Mouse (Mus musculus) adrenal gland, postnatal 36 days (tissue): ENCODE data around the gene Epb41l2. TPM values are rescaled to one million over a fixed set of nuclear protein-coding genes. Genes with fewer than 3 reads are reported as not detected.

ENCODE experiments used
- DNase-seq, 2 experiments: peaks; one replicate each; pipeline ENCODE4 v3.0.0; 2021; ENCODE audit warnings: mixed read lengths in 1 of 2
- total RNA-seq, 2 experiments: library from RNA; stranded (reverse); gene quantifications; 2 replicates each; pipeline ENCODE4 v1.2.3; 2021

Gene Epb41l2
- total RNA-seq, 2 experiments from 2014 or later, result 61.3 to 71.6 TPM

DNA sequence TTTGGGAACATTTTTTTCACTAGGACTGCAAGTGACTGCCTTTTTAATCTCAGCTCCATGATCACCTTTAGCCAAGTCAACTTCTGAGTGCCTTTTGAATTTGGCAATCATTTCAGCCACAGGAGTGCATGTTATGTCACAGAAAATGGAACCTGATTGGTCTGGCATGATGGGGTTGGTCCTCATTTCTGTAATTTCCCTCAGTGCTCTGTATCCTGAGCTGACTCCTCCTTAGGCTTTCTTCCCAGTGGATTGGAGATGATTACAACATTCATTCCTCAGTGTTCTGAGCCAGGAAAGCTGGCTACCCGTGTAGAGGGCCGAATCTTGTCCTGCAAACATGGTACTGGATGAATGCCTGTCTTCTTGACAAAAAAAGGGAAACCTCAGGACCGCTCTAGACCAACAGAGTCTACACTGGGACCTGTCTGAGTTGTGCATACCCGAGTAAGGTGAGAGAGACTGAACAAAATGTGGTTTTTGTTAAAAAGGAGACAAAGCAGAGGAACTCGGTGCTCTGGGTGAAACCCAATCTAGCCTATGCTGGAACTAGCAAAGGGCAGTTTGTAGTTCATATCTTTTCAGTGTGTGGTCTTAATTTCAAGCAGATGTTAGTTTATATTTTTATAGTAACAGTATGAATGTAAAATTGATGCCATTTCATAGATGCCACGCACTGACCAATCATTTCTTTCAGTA lies 77.3 kb downstream of the Epb41l2 start:
- DNase-seq, result no peak

DNA sequence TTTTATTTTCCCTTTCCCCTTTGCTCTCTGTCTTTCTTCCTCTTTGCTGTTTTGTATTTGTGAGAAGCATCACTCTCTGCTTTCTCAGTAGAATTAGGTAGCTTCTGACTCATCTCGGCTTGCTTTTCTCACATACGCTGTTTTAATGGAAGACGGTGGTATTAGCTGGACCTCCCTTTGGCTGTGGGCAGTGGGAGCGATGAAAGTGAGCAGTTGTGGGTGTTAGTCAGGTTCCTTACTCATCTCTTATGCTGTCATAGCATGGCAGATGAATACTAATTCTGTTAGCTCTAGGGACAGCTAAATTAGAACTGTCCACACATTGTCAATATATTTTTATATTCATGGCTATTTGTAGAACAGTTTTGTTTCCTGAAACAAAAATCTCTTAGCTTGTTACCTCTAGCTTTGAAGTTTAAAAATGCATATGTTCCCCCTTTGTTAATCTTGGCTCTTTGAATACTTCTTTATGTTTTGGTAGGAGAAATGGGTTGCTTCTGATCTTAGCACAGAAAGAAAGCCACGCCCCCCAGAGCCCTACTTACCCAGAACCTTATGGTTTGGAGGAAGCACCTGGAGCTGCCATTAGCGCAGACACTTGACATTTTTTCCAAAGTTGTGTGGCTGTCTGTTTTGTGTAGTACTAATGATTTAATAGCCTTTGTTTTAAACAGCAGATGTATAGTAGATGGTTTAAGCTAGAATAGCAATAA lies 78.1 kb downstream of the Epb41l2 start:
- DNase-seq, result no peak

DNA sequence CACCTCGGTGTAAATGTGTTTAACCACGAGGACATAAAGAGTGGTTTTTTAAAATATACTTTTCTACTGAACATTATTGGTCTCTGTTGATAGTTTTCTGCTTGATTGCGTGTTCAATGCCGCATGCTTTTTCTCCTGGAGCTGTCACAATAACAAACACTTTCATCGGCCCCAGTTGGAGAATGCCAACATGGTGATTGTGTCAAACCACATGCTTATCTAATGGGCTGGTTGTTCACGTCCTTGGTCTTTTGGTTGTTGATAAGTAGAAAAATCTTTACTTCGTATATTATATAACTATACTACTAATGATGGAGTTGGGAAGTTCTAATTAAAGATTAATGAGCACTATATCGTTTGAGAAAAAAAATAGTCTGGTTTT lies 78.7 kb downstream of the Epb41l2 start:
- DNase-seq, result no peak

DNA sequence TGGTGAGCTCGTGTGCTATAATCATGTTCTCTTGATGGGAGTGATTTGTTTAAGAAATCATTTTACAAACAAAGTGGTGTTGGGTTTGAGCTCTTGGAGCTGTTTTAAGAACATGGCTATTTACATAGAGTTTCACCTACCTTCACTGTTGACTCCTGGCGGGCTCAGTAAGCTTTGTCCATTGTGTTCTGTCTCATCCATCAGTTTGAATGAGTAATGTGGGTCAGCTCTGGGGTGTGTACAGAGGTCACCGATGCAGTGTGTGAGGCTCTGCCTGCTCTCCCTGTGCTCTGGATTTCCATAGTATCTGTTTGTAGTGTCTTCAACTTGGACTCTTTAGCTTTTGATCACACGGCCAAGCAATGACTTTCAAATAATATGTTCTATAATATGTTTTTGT lies 79.6 kb downstream of the Epb41l2 start:
- peak in 1 of 2 experiments; percentile 10 for DNase-seq

DNA sequence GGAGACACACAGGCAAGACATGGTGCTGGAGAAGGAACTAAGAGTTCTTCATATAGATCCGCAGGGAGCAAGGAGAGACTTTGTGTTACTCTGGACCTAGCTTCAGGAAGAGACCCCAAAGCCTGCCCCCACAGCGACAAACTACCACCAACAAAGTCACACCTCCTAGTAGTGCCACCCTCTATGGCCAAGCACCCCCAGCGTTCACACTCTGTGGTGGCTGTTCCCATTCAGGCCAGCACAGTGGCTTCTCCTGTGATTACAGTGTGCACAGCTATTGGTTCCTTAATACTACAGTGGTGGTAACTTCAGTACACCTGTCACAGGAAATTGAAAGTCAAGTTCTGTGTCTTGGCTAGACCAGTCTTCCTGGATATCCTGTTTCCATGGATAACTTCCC lies 80.3 kb downstream of the Epb41l2 start:
- no peak for DNase-seq

DNA sequence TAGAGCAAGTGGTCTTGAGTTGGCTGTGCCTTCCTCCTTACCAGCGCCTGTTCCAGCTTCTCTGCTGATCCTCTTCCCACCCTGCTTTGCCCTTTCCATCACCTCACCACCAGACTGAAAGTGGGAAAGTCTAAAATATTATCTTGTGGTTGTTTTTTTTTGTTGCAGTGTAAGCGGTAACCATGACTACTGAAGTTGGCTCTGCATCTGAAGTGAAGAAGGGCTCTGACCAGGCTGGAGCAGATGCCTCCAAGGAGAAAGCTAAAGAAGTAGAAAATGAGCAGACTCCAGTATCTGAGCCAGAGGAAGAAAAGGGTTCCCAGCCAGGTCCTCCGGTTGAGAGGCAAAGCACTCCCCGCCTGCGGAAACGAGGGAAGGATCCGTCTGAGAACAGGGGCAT lies 81.8 kb downstream of the Epb41l2 start:
- no peak for DNase-seq

DNA sequence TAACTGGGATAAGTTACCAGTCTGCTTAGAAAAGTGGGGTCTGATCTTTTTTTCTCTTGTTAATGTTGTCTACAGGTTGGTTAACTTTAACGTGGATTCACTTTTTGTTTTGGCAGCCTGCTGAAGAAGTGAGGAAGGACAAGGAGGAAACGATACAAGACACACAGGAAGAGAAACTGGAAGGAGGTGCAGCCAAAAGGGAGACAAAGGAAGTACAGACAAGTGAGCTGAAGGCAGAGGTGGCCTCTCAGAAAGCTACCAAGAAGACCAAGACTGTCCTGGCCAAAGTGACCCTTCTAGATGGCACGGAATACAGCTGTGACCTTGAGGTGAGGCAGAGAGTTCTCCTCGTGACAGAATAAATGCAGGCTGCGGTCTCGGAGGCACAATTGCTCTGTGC lies 84.0 kb downstream of the Epb41l2 start:
- no peak for DNase-seq

DNA sequence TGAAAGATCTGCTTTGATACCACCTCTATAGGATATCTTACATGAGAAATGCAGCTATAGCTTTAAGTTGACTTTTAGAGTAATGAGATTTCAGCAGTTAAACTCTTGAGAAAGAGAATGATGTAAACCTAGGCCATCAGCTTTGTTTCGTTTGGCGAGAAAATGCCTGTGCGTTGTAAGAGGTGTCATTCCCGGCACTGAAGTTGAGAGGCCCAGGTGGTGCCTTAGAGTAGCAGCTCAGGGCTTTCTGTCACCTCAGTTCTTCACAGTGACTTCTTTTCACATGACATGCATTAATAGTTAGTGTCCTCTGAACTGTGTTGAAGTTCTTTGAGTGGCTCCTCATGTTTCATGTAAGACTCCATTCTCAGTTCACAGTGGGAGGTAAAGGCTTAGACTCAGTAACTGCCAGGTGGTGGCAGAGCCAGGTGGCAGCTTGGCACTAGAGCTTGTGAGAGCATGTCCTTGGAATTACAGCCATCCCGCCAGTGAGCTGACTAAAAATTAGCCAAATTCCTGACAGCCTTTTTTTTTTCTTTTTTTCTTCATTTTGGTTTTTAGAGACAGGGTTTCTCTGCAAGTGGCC lies 84.7 kb downstream of the Epb41l2 start:
- no peak for DNase-seq

DNA sequence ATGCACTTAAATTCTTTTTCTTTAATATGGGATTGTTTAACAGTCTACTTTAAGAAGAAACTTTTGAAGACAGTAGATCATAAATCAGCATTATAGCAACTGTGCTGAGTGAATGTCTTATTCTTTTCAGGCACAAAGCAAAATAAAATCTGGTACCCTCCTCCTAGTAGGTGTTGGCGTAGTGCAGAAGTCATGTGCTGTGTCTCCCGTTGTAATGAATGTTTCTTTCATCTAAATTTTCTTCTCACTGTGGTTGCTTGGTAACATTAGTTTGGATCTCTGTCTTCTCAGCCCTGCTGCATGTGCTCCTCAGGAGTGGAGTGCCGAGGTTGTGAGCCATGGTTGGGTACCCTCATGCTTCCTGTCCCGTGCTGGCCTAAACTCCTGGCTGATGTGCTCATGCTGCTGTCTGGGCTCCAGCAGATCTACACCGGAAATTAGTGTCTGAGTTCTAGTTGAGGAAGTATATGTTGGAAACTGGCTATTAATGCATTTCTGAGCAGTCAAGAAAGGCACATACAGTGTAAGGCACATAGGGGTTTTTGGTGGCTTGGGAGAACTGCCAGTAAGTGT lies 87.4 kb downstream of the Epb41l2 start:
- DNase-seq, result no peak

DNA sequence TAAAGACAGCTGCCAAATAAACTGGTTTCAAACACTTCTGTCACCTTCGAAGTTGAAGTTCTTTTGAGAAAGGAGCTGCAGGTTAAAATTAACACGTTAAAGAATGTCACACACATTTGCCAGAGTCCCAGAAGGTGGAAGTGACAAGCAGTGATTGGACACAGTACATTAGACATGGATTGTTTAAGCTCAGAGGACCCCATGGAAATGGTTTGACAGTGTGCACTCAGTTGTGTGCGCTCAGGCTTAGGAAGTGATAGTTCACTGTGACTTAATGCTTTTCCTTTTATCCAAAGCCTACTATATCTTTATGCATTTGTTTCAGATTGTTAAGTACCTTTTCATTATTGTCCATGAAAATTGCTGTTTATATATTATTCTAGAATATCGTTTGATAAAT lies 89.1 kb downstream of the Epb41l2 start:
- DNase-seq, result no peak

DNA sequence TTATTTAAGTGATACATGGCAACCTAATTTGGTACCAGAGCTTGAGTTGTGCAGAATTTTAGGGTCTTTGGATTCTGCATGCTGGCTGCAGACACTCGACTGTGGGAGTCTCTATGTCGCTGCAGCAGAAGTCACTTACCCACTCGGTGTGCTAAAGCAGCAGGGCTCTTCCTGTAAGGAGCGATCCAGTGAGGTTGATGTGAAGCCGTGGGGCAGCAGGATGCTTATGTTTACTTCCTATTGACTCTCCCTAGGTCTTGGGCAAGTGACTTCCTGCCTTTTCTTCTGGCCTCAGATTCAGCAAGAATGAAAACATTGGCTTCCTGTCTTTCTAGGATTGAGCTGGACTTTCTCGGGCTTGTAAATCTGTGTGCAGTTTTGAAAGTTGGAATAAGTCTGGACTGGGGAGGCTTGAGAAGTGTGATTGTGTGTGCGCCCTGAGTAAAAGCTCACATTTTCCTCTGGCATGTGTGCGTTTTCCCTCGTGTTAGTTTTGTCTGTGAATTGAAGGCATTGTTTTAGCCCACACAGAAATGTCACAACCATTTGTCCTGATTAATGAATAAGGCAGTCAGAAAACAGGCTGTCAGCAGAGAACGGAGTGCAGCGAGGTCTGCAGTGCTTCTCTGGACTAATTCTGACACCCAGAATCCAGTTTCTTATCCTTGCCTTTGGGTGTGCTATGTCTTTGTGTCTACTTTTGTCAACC lies 89.9 kb downstream of the Epb41l2 start:
- peak in 1 of 2 experiments; percentile 19 for DNase-seq

DNA sequence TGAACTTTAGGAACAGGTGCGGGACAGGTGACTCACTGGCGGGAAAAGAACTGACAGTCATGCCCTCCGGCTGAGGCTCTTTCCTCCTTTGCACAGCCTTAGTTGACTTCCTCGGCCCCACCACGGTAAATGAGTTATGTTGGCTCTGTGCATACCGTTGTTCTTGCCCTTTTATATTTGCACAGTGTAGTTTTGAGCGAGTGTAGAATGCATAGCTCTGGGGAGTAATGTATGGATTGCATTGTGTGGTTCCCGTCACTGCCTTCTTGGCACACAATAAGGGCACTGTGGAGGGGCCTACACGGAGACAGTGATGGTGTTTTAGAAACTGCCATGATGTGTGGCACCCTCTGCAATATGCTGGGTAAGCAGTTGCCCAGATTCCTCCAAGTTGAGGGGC lies 93.6 kb downstream of the Epb41l2 start:
- DNase-seq, result no peak

DNA sequence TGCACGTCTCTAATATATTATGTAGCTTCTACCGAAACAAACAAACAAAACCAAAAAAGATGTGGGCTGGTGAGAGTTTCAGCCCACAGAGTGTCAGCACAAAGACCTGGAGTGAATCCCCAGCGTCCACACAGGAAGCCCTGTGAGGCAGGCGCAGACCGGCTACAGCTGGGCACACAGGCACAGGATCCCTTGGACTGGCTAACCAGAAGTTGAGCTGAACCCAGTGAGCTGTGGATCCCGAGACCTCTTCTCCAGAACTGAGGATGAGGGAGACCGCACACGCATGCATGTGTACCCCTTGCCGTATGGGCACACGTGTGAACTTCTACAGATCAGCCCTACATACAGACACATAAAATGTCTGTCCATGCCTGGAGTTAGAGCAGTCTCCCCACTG lies 94.2 kb downstream of the Epb41l2 start:
- DNase-seq, result no peak

DNA sequence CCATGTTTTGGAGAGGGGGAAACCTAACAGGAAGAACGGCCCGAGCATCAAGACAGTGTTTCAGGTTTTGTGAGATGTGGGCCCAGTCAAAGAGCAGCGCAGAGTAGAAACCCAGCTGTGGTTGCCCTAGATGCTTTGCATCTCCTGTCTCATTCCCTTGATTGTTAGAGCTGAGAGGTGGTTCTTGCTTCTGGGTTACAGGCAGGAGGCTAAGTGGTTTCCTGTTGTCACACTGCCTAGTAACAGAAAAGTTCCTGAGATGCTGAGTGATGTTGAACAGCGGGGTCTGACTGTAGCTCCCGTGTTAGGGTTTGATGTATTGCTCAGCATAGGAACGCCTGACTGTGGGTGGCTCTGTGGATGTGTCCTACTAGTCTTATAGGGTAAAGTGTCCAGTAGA lies 97.5 kb downstream of the Epb41l2 start:
- DNase-seq, result no peak

DNA sequence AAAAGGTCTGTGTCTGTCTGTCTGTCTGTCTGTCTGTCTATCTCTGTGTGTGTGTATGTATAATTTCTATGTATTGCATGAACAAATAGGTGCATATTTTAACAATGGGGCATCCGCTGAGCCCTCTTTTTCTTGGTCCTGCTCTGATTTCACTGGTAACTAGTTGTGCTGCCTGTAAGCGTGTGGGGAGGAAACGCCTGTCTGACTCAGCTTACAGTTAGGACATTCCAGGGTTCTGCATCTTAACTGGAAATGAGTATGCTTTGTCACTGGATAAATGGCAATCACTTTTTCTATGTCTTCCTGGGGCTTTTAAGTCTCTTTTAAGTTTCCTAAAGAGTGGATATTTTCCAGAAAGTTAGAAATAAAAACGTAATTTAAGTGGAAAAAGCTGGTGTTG lies 98.4 kb downstream of the Epb41l2 start:
- no peak for DNase-seq

DNA sequence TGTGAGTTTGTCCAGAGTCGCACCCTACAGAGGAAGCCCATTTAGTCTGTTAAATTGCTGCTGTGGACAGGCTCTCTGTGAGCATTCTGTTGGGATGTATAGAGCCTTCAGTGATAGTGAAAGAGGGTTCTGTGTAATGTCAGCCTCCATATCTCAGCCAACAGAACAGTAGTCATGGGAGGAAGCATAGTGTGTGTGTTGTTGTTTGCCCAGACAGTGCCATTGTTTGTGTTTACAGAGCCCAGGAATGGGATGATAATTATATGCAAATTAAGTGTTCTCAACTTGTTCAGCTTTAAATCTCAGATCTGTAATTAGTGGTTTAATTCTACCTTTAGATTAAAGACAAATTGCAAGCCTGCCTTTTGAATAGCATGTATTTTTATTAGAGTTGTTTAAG lies 102.2 kb downstream of the Epb41l2 start:
- no peak for DNase-seq

DNA sequence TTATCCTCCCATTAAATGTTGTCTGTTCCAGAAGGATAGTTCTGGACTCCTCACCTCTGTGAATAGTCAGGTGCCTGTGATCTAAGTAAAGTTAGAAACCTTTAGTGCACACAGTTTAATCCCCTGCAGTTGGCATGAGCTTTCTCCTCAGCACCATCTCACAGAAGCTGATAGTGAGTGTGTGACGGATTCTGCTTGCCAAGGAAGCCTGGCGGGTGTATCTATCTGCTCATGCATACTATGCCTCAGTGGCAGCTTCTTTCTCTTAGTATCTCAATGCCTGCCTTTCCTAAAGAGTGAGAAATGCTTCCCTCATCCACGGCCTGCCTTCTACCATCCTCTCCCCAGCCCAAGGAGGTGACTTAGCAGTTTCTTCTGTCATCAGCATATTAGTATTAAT lies 103.1 kb downstream of the Epb41l2 start:
- DNase-seq, result no peak

DNA sequence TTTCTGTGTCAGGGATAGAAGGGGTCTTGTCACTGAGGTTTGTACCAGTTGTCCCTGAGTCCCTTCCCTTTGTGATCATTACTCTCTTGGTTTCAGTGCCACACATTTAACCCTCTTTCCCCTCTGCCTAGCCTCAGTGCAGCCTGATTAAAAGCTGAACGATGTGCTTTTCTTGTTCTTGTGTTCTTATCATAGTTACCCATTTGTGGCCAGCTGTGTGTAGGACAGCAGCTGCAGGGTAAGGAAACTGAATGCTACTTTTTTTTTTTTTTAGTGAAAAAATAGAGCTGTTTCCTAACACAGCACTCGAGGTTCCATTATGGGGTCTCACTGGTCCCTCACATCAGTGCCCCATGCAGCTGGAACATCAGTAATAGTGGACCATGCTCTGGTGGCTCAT lies 106.9 kb downstream of the Epb41l2 start:
- no peak for DNase-seq

DNA sequence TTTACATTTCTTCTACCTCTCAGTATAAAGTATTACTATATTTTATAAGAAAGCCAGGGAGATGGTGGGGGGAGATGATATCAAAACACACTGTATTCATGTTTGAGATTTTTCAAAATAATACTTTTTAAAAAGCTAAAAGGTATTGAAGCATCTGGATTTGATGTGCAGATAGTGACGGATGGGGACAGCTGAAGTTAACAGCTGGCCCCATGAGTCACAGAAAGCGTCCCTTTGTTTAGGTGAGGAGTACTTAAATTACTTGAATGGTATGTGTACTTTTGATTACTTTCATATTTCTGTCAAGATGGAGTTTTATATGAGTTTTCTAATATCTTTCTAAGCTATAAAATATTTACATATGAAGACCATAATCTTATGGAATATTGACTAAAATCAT lies 112.3 kb downstream of the Epb41l2 start:
- no peak for DNase-seq

DNA sequence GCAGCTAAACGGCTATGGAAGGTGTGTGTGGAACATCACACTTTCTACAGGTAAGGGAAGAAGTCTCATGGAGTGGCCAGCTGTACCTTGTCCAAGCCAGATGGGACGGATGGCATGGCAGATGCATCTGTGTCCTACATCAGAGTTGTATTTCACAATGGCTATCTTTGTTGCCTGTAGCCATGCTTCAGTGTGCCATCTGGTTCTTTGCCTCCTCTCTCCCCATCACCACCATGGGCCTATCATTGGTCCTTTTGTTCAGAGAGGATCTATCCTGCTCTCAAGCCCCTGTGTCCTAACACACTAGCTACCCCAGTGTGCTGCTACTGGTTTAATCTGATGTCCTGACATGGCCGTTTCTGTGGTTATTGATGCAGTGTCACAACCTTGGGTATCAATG lies 120.1 kb downstream of the Epb41l2 start:
- no peak for DNase-seq

DNA sequence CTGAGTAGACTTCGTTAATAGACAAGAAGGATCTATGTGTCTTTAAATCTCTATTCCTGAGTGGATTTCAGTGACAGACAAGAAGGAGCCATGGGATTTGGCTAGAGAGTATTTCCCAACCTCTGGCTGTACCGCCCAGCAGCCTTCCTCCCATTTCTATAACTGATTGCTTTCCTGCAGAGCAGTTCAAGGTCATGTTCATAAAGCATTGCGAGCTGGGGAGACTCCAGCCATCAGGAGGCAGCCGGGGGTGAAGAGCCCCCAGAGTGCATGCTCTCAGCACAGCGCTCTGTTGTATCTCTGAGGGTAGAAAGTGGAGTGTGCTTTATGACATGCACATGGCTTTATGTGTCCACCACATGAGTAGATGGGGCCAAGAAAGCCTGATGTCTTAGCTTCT lies 123.2 kb downstream of the Epb41l2 start:
- DNase-seq, result peak; percentile 24 to 31

DNA sequence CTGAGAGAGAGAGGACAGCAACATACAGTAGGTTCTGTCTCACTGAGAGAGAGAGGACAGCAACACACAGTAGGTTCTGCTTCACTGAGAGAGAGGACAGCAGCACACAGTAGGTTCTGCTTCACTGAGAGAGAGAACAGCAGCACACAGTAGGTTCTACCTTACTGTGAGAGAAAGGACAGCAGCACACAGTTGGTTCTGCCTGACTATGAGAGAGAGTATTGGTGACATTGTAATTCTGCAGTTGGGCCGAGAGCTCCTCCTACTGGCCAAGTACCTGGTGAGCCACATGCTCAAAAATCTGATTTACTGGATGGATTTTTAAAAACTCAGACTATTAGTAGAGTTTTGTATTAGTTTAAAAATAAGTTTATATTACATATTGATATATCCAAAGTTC lies 128.9 kb downstream of the Epb41l2 start:
- peak; percentile 73 to 79 for DNase-seq
